Mouse (Mus musculus) lung, embryonic 14.5 days (tissue): ENCODE measurements around the gene Ttll5. TPM values are rescaled to one million over a fixed set of nuclear protein-coding genes. Genes with fewer than 3 reads are reported as not detected.

ENCODE experiments used
- ATAC-seq: fragments of 200-750 bp; cut with Nextera tagmentation; 2 replicates; pipeline ENCODE4 v1.8.0; 2017; ENCODE audit warnings: mild to moderate bottlenecking, moderate TSS enrichment, moderate library complexity; ENCODE audit not compliant: insufficient read depth
- DNase-seq: peaks from one replicate; pipeline ENCODE4 v3.0.0-alpha.2; 2015
- H3K27ac ChIP-seq: fragments of 300-500 bp; sonication (generic); 2 replicates; pipeline ENCODE4 v1.5.1; 2014; ENCODE audit warnings: low read depth, mild to moderate bottlenecking, moderate library complexity
- H3K27me3 ChIP-seq: fragments of 300-500 bp; sonication (generic); 2 replicates; pipeline ENCODE4 v1.6.1; 2014; ENCODE audit warnings: low read length, control low read depth; ENCODE audit not compliant: insufficient read depth
- H3K36me3 ChIP-seq: fragments of 300-500 bp; sonication (generic); 2 replicates; pipeline ENCODE4 v1.6.1; 2014; ENCODE audit warnings: control low read depth; ENCODE audit not compliant: insufficient read depth
- H3K4me1 ChIP-seq: fragments of 300-500 bp; sonication (generic); 2 replicates; pipeline ENCODE4 v1.6.1; 2014; ENCODE audit warnings: antibody characterized with exemption, control low read depth; ENCODE audit not compliant: insufficient read depth
- H3K4me2 ChIP-seq: fragments of 300-500 bp; sonication (generic); 2 replicates; pipeline ENCODE4 v1.6.1; 2014; ENCODE audit warnings: mild to moderate bottlenecking
- H3K4me3 ChIP-seq: fragments of 300-500 bp; sonication (generic); 2 replicates; pipeline ENCODE4 v1.5.1; 2014; ENCODE audit warnings: low read depth, low read length
- H3K9ac ChIP-seq: fragments of 300-500 bp; sonication (generic); 2 replicates; pipeline ENCODE4 v1.6.1; 2014
- H3K9me3 ChIP-seq: fragments of 300-500 bp; sonication (generic); 2 replicates; pipeline ENCODE4 v1.6.1; 2016; ENCODE audit warnings: low read depth, low read length, control low read depth
- CTCF ChIP-seq: IDR thresholded peaks from 2 replicates; pipeline ENCODE4 v1.5.1; 2016; ENCODE audit warnings: antibody characterized with exemption, low read depth
- WGBS: fragments of 180-500 bp; shearing (Covaris S2); extraction: QIAGEN DNeasy Blood & Tissue Kit; methylation state at CpG from one replicate; pipeline ENCODE4 v1.1.7; 2014; 5-methylcytosine and 5-hydroxymethylcytosine counted together
- polyA plus RNA-seq: library from polyadenylated mRNA; unstranded; fragments of >200 nt; fragmentation: Nextera tagmentation; extraction: Ambion mirVana; gene quantifications from 2 replicates; pipeline ENCODE4 v1.2.1, GENCODE M21; 2014

Ttll5 gene
- polyA plus RNA-seq, 1 experiment from 2014 or later, result 21.3 TPM

DNA sequence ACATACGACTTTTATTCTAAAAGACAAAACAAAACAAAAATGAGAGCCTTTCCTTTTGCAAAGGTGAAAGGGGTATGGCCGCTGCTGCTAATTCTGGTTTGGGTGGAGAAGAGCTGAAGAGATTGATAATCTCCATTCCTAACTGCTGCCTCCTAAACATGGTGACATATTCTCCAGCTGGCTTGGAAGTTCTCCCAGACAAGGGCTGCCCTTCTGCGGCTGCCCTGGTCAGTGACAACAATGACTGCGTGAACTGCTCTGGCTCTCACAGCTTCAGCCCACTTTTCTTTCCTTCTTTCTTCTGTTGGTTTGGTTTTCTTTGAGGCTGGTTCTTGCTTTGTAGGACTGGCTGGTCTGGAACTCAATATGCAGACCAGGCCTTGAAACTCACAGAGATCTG, 163.7 kb downstream of the Ttll5 start:
- TF ChIP-seq CTCF, result no peak
- Histone ChIP-seq H3K27ac (no peak overlapping the region), H3K9me3 (no peaks in the 10 kb centered on the region), H3K36me3 (no peaks in the 10 kb centered on the region), H3K9ac (no peak overlapping the region), H3K4me3 (no peak overlapping the region), H3K27me3 (no peaks in the 10 kb centered on the region), H3K4me1 (peaks cover 22% of the 10 kb centered on the region), H3K4me2 (no peak overlapping the region)
- DNase-seq (no peak), ATAC-seq (no peak)
- 76% methylated on average over 4 of the region's 4 CpGs for WGBS

DNA sequence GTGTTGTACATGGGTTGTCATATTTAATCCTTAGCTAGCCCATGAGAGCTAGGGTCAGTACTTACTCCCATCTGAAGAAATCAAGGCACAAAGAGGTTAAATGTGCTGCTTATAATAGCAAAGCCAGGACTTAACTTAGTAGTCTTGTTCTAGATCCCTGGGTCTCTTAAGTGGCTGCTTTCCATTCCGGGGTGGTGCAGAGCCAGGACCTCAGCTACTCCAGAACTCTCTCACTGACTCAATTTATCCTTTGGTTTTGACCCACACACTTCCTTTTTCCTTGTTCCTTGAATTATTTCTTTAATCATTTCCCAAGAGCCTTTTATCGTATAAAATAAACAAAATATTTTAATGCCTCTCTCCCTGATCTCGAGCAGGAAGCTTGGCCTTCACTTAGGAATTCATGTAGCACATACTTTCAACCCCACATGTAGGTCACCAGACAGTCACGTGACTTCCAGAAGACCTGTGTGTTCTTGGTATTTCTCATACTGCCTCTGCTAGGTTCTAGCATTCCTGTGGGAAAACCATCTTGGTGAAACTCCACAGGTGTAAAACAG, 164.4 kb downstream of the Ttll5 start:
- Histone ChIP-seq H3K27ac (no peak overlapping the region), H3K27me3 (no peaks in the 10 kb centered on the region), H3K9ac (no peak overlapping the region), H3K4me2 (no peak overlapping the region), H3K36me3 (no peaks in the 10 kb centered on the region), H3K4me3 (no peak overlapping the region), H3K4me1 (peaks cover 22% of the 10 kb centered on the region), H3K9me3 (no peaks in the 10 kb centered on the region)
- no peak for ATAC-seq
- TF ChIP-seq CTCF, result no peak
- WGBS, result 34% methylated on average over 4 of the region's 4 CpGs
- DNase-seq, result no peak

DNA sequence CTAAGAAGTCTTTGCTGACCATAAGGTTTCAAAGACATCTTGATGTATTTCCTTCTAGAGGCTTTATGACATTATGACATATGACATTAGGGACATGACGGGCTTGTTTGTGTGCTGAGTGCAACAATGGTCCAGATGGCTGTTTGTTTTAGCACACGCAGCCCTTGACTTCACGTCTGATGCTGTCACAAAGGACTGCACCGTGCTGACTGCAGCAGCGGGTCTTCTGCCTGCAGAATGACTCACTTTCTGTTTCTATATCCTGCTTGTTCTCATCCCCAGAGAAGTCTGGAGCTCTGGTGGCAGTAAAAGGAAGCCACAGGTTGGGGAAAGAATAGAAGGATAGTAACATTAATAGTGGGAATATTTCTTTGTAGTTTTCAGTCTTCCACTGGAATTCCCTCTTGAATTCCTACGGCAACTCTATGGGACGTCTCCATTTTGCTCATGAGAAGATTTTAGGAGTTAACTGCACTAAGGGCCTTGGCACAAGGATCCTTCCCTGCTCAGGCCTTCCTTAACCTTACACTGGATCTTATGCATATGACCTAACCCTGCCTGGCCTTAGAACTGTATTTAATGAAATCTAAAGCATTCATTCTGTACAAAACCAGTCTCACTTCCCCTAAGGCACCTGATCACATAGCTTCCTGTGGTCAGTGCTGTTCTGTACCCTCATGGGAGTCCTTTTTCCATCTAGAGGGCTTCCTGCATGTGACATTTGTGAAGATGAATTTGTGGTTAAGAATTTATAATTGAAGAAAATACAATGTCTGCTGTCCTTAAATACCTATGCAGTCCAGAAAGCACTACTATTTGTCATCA, 167.8 kb downstream of the Ttll5 start:
- H3K4me3 ChIP-seq, result no peak overlapping the region
- H3K4me1 ChIP-seq, result 0 out of 2 replicates have a peak, but pooled peaks cover 3% of the 10 kb centered on the region
- peaks cover 9% of the 10 kb centered on the region; the same call in 1 of the 2 replicates for H3K36me3 ChIP-seq
- H3K9me3 ChIP-seq, result no peaks in the 10 kb centered on the region
- H3K4me2 ChIP-seq, result no peak overlapping the region
- no peak for ATAC-seq
- WGBS, result 49% methylated on average over 7 of the region's 7 CpGs
- DNase-seq, result no peak
- TF ChIP-seq CTCF, result no peak
- no peaks in the 10 kb centered on the region for H3K27me3 ChIP-seq
- no peak overlapping the region for H3K27ac ChIP-seq
- H3K9ac ChIP-seq, result no peak overlapping the region

DNA sequence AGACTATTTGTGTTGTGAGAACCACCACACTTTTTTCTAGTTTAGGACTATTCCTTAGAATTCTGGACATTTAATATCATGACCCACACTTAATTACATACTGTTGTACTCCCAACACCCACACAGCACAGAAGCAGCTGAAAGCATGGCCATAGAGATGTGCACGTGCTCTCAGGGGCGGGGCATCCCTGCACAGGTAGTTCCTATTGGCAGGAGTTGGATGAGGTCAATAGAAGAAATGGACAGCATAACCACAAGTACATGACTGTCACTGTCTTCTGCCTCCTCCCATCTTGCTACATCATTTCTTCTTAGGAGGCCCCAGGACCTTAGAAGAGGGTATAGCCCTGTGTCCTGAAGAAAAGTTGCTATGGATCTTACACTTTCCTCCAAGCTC, 168.4 kb downstream of the Ttll5 start:
- Histone ChIP-seq H3K4me3 (no peak overlapping the region), H3K4me2 (no peak overlapping the region), H3K9ac (no peak overlapping the region), H3K27me3 (no peaks in the 10 kb centered on the region), H3K27ac (no peak overlapping the region), H3K9me3 (no peaks in the 10 kb centered on the region), H3K4me1 (0 out of 2 replicates have a peak, but pooled peaks cover 2% of the 10 kb centered on the region), H3K36me3 (peaks cover 9% of the 10 kb centered on the region; the same call in 1 of the 2 replicates)
- DNase-seq (no peak), ATAC-seq (no peak)
- TF ChIP-seq CTCF, result no peak
- WGBS, result 90% methylated on average over 2 of the region's 2 CpGs

DNA sequence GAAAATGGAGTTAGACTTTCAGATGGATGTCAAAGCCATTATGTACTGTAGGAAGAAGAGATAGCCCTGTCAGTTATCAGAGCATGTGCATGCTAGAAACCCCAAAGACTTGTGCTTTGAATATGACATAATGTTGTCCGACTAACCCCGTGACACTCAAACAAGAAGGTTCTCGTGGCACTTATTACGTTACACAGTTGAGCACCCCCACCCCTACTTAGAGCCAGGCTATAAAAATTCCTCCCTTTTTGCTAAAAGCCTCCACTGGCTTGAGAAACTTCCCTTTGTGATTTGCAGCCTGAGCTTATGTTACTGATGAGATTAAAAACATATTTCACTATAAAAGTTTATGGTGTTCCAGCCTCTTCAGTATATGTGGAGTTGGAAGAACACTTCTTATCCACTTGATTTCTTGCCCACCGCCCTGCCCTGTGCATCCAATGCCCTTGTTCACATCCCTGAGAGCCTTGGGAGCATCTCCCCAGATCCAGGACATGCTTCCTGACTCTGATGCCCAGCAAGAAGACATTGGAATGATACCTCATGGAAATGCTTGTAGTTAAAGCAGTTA, 169.4 kb downstream of the Ttll5 start:
- 69% methylated on average over 5 of the region's 5 CpGs for WGBS
- Histone ChIP-seq H3K27ac (no peak overlapping the region), H3K9me3 (no peaks in the 10 kb centered on the region), H3K4me1 (no peaks in the 10 kb centered on the region), H3K4me3 (no peak overlapping the region), H3K4me2 (no peak overlapping the region), H3K9ac (no peak overlapping the region), H3K27me3 (no peaks in the 10 kb centered on the region), H3K36me3 (peaks cover 9% of the 10 kb centered on the region; the same call in 1 of the 2 replicates)
- TF ChIP-seq CTCF, result no peak
- DNase-seq (no peak), ATAC-seq (no peak)

DNA sequence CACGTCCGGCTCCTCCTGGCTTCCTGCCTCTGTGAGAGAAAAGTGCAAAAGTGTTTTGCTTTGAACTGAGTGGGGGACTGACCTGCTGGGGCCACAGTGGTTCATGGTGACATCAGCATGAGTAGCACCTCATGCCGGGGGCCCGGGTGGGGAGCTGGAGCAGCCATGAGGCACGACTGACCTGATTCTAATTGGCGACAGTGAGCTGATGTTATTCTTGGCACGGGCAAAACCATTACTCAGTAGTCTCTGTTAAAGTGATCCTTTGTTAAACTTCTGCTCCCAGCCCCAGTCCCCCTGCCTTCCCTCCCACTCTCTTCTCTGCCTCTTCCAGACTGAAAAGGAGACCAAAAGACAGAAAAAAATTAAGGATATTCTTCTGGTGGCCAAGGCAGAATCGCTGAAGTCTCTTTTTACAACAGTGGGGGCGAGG, 176.2 kb downstream of the Ttll5 start:
- peak; percentile 78 for DNase-seq
- peak overlapping the region; percentile 37 for H3K4me2 ChIP-seq
- 16% methylated on average over 9 of the region's 9 CpGs for WGBS
- peaks cover 20% of the 10 kb centered on the region for H3K4me1 ChIP-seq
- no peaks in the 10 kb centered on the region for H3K27me3 ChIP-seq
- no peak overlapping the region for H3K4me3 ChIP-seq
- H3K27ac ChIP-seq, result peak overlapping the region; percentile 95
- TF ChIP-seq CTCF, result no peak
- peaks cover 9% of the 10 kb centered on the region; the same call in 1 of the 2 replicates for H3K36me3 ChIP-seq
- no peaks in the 10 kb centered on the region for H3K9me3 ChIP-seq
- ATAC-seq, result peak; percentile 89
- H3K9ac ChIP-seq, result peak overlapping the region; percentile 29; the same call in 1 of the 2 replicates

DNA sequence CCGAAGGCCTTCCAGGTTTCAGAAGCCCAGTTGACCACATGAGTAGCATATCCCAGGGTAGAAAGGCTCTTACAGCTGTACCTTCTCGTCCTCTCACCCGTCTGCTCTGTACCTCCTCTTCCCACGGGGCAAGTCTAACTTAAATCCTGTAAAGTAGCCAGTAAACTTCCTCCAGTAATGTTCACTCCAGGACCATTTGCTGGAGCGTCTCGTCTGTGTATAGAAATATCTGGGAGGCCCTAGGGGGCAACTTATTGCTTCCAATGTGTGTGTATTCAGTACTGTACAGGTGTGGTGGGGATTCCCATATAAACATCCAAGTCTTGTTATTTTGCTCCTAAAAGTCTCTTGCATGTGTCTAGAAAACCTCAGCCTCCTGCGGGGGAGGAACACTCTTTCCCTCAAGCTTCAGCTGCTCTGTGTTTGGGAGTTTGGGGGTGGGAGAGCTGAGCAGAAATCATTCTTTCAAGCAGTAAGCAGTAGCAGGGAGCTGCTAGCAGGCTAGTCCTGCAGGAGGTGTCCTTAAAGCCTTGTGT, 176.7 kb downstream of the Ttll5 start:
- H3K4me2 ChIP-seq, result peak overlapping the region; percentile 37
- DNase-seq, result peak; percentile 39

More for the DNA sequence above, 176.7 kb downstream of the Ttll5 start:
- Histone ChIP-seq H3K27ac (peak overlapping the region; percentile 95), H3K4me3 (no peak overlapping the region), H3K4me1 (peaks cover 20% of the 10 kb centered on the region), H3K27me3 (no peaks in the 10 kb centered on the region), H3K9ac (peak overlapping the region; percentile 29; the same call in 1 of the 2 replicates), H3K36me3 (peaks cover 6% of the 10 kb centered on the region; the same call in 1 of the 2 replicates), H3K9me3 (no peaks in the 10 kb centered on the region)
- TF ChIP-seq CTCF, result no peak
- 20% methylated on average over 7 of the region's 7 CpGs for WGBS
- peak; percentile 68 for ATAC-seq
